Mouse (Mus musculus) lung, embryonic 14.5 days (tissue): ENCODE data around the gene Zfr2. TPM values are rescaled to one million over a fixed set of nuclear protein-coding genes. Genes with fewer than 3 reads are reported as not detected.
"Not testable (repeated sequence)": the region's sequence is repeated elsewhere in the genome, so short reads cannot be mapped to it uniquely, and the experiment has no call there.

Experiments
- ATAC-seq: fragments of 200-750 bp; cut with Nextera tagmentation; 2 replicates; pipeline ENCODE4 v1.8.0; 2017; ENCODE audit warnings: mild to moderate bottlenecking, moderate TSS enrichment, moderate library complexity; ENCODE audit not compliant: insufficient read depth
- DNase-seq: peaks from one replicate; pipeline ENCODE4 v3.0.0-alpha.2; 2015
- H3K27ac ChIP-seq: fragments of 300-500 bp; sonication (generic); 2 replicates; pipeline ENCODE4 v1.5.1; 2014; ENCODE audit warnings: low read depth, mild to moderate bottlenecking, moderate library complexity
- H3K27me3 ChIP-seq: fragments of 300-500 bp; sonication (generic); 2 replicates; pipeline ENCODE4 v1.6.1; 2014; ENCODE audit warnings: low read length, control low read depth; ENCODE audit not compliant: insufficient read depth
- H3K36me3 ChIP-seq: fragments of 300-500 bp; sonication (generic); 2 replicates; pipeline ENCODE4 v1.6.1; 2014; ENCODE audit warnings: control low read depth; ENCODE audit not compliant: insufficient read depth
- H3K4me1 ChIP-seq: fragments of 300-500 bp; sonication (generic); 2 replicates; pipeline ENCODE4 v1.6.1; 2014; ENCODE audit warnings: antibody characterized with exemption, control low read depth; ENCODE audit not compliant: insufficient read depth
- H3K4me2 ChIP-seq: fragments of 300-500 bp; sonication (generic); 2 replicates; pipeline ENCODE4 v1.6.1; 2014; ENCODE audit warnings: mild to moderate bottlenecking
- H3K4me3 ChIP-seq: fragments of 300-500 bp; sonication (generic); 2 replicates; pipeline ENCODE4 v1.5.1; 2014; ENCODE audit warnings: low read depth, low read length
- H3K9ac ChIP-seq: fragments of 300-500 bp; sonication (generic); 2 replicates; pipeline ENCODE4 v1.6.1; 2014
- H3K9me3 ChIP-seq: fragments of 300-500 bp; sonication (generic); 2 replicates; pipeline ENCODE4 v1.6.1; 2016; ENCODE audit warnings: low read depth, low read length, control low read depth
- CTCF ChIP-seq: IDR thresholded peaks from 2 replicates; pipeline ENCODE4 v1.5.1; 2016; ENCODE audit warnings: antibody characterized with exemption, low read depth
- WGBS: fragments of 180-500 bp; shearing (Covaris S2); extraction: QIAGEN DNeasy Blood & Tissue Kit; methylation state at CpG from one replicate; pipeline ENCODE4 v1.1.7; 2014; 5-methylcytosine and 5-hydroxymethylcytosine counted together
- polyA plus RNA-seq: library from polyadenylated mRNA; unstranded; fragments of >200 nt; fragmentation: Nextera tagmentation; extraction: Ambion mirVana; gene quantifications from 2 replicates; pipeline ENCODE4 v1.2.1, GENCODE M21; 2014

The Zfr2 gene
- polyA plus RNA-seq, 1 experiment from 2014 or later: 3.4 TPM

DNA sequence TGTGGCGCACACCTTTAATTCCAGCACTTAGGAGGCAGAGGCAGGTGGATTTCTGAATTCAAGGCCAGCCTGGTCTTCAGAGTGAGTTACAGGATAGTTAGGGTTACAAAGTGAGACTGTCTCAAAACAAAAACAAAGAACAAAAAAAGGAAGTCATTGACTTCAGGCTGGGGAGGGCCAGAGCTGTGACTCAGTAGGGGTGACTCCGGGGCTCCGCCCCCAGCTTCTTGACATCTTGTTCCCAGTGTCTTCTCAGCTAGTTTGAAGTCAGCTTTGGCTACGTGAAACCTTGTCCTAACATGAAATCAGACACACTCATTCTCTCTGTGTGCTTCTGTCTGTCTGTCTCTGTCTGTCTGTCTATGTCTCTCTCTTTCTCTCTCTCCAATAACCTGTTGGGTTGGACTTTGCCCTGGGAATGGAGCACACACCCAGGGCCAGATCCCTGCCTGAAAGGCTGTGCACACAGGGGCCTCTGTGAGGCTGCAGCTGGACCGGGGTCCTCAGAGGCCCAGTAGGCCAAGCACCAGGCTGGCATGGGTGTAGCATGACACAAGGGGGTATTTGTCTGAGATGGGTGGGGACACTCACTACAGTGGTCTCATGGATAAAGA lies 11.4 kb upstream of the Zfr2 start:
- Histone ChIP-seq H3K4me3 (no peak overlapping the region), H3K4me1 (no peaks in the 10 kb centered on the region), H3K9me3 (no peaks in the 10 kb centered on the region), H3K27ac (no peak overlapping the region), H3K9ac (no peak overlapping the region), H3K27me3 (no peaks in the 10 kb centered on the region), H3K36me3 (no peaks in the 10 kb centered on the region), H3K4me2 (no peak overlapping the region)
- DNase-seq (no peak), ATAC-seq (no peak)
- 84% methylated on average over 5 of the region's 5 CpGs for WGBS
- TF ChIP-seq CTCF: no peak

DNA sequence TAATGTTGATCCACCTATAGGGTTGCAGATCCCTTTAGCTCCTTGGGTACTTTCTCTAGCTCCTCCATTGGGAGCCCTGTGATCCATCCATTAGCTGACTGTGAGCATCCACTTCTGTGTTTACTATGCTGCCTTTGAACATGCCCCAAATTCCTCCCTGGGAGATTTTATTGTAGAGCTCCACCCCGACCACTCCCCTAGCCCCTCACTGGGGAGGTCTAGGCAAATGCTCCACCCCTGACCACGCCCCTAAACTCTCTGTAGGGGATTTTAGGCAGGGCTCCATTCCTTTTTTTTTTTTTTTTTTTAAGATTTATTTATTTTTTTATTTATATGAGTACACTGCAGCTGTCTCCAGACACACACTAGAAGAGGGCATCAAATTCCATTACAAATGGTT lies 9.2 kb upstream of the Zfr2 start:
- not testable (repeated sequence) for H3K36me3 ChIP-seq, H3K9ac ChIP-seq, H3K4me1 ChIP-seq, H3K27ac ChIP-seq, H3K4me3 ChIP-seq, ATAC-seq, DNase-seq, H3K27me3 ChIP-seq, H3K9me3 ChIP-seq, H3K4me2 ChIP-seq
- 50% methylated on average over 2 of the region's 2 CpGs for WGBS

DNA sequence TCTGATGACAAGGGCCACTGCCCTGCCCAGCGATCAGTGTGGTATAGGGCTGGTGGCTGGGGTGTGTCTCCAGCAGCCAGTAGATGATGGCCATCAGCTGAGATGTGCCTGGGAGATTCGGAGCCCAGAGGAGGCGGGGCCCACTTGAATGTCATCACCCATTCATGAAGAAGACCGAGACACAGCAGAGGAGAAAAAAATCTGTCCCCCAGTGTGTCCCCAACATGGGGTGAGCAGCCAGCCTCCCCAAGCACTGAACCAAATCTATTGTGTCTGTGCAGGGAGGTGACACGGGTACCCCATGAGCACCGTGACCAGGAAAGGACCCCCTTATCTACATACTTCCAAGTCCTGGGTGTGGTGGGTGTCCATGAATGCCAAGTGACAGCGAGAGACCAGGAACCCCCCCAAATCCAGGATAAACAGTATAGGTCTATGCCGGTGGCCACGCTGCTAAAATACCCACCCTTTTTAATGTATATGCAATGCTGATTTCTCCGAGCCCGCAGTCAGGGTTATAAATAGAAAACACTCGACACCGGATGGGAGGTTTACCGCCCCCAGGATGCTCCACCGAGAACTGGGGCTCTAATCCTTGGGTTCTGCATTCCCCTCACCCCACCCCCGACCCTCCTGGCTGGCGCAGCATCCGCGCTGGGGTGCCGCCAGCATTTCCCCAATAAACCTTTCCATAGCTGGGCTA lies 3.1 kb upstream of the Zfr2 start:
- Histone ChIP-seq H3K4me1 (peaks cover 4% of the 10 kb centered on the region; the same call in 1 of the 2 replicates), H3K9me3 (no peaks in the 10 kb centered on the region), H3K36me3 (no peaks in the 10 kb centered on the region), H3K27ac (no peak overlapping the region), H3K9ac (no peak overlapping the region), H3K4me2 (no peak overlapping the region; the same call in 1 of the 2 replicates), H3K27me3 (peaks cover 37% of the 10 kb centered on the region), H3K4me3 (no peak overlapping the region)
- 12% methylated on average over 20 of the region's 20 CpGs for WGBS
- DNase-seq (no peak), ATAC-seq (no peak)
- TF ChIP-seq CTCF: no peak

DNA sequence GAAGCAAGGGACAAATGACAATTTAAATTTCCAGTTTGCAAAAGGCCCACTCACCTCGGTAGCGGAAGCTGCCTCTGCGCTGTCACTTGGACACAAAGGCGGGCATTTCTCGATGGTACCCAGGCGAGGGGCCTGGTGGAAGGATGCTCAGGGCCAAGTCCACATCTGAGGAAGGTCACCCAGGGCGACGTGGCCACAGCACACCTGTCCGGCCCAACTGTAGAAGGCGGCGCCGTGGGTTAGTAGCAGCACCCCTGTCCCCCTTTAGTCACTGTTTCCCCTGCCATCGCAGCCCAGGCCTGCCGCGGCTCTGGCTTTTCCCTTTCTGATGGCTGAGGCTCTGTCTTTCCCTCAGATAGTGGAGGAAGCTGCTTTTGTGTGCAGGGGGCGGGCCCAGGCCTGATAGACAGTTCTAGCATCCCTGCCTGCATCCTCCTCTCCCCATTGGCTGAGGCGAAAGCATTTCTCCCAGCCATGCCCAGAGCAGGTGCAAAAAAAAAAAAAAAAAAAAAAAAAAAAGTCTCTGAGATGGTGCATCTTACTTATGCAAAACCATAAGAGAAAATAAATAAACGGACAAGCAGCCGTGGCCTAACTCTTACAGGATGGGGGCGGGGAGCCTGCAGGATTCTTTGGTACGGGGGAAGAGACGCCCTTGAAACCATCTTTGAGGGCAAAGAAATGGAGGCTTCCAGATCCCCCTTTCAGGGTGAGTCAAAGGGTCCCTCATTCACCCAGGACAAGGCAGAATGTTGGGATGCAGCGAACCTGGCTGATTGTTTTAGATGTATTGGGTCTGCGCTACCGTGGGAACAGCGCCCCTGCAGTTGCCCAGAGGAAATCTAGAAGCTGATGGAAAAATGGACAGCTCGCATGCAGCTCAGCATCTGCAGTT lies 2.3 kb upstream of the Zfr2 start, which contains the start of gene Atcay:
Gene Atcay (minus strand): TSS at position 396 of the 895 bp plus-strand sequence.
- H3K36me3 ChIP-seq: no peaks in the 10 kb centered on the region
- peak within 1 kb of the TSS; percentile 20; the same call in 1 of the 2 replicates for H3K4me2 ChIP-seq
- WGBS: 11% methylated on average over 27 of the region's 27 CpGs
- no peak within 1 kb of the TSS for H3K9ac ChIP-seq
- ATAC-seq (no peak), DNase-seq (peak; percentile 40)
- peaks cover 37% of the 10 kb centered on the region for H3K27me3 ChIP-seq
- H3K9me3 ChIP-seq: no peaks in the 10 kb centered on the region
- H3K4me3 ChIP-seq: no peak within 1 kb of the TSS
- peak; percentile 66 for TF ChIP-seq CTCF
- peaks cover 4% of the 10 kb centered on the region; the same call in 1 of the 2 replicates for H3K4me1 ChIP-seq
- no peak within 1 kb of the TSS for H3K27ac ChIP-seq

DNA sequence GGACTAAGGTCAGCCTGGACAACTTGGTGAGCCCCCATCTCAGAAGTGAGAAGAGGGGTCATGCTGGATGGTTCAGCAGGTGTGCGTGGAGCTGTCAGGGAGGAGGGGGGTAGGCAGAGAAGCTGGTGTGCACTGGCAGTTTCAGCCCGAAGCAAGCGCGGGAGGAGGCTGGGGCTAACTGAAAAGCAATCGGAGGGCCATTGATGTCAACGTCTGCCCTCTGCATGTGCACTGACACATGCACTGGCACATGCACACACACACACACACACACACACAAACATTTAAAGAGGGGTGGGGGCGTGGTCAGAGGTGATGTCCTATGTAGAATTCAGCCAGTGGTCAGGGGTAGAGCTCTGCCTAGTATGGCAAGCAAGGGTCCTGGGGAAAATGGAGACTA lies 1.5 kb upstream of the Zfr2 start:
- H3K4me1 ChIP-seq: peaks cover 4% of the 10 kb centered on the region; the same call in 1 of the 2 replicates
- 55% methylated on average over 7 of the region's 7 CpGs for WGBS
- H3K4me2 ChIP-seq: no peak overlapping the region
- no peak for TF ChIP-seq CTCF
- no peak overlapping the region for H3K27ac ChIP-seq
- no peak overlapping the region for H3K4me3 ChIP-seq
- H3K9me3 ChIP-seq: no peaks in the 10 kb centered on the region
- H3K36me3 ChIP-seq: no peaks in the 10 kb centered on the region
- H3K9ac ChIP-seq: no peak overlapping the region
- peaks cover 37% of the 10 kb centered on the region for H3K27me3 ChIP-seq
- ATAC-seq (no peak), DNase-seq (no peak)

DNA sequence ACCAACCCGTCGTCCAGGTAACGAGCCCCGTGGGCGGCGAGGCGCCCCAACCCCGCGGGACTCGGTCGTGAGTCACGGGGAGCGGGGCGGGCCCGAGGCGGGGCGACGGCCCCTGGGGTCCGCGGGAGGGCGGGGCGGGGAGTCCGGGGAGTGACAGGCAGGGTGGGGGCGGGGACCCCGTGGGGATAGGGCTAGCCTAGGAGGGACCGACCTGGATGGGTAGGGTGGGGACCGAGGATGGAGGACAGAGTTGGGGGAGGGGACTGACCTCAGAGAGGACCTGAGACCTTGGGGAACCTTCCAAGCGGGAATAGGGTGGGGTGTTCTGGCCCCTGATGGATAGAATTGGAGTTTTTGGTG lies 251 bp downstream of the Zfr2 start:
- H3K36me3 ChIP-seq: no peaks in the 10 kb centered on the region
- peak overlapping the region; percentile 72 for H3K9ac ChIP-seq
- H3K4me1 ChIP-seq: peaks cover 4% of the 10 kb centered on the region; the same call in 1 of the 2 replicates
- H3K4me2 ChIP-seq: peak overlapping the region; percentile 70
- no peak overlapping the region for H3K27ac ChIP-seq
- no peak for TF ChIP-seq CTCF
- no peaks in the 10 kb centered on the region for H3K9me3 ChIP-seq
- ATAC-seq (peak; percentile 76), DNase-seq (no peak)
- H3K4me3 ChIP-seq: peak overlapping the region; percentile 69
- WGBS: under 1% methylated on average over 28 of the region's 28 CpGs
- peaks cover 36% of the 10 kb centered on the region for H3K27me3 ChIP-seq

DNA sequence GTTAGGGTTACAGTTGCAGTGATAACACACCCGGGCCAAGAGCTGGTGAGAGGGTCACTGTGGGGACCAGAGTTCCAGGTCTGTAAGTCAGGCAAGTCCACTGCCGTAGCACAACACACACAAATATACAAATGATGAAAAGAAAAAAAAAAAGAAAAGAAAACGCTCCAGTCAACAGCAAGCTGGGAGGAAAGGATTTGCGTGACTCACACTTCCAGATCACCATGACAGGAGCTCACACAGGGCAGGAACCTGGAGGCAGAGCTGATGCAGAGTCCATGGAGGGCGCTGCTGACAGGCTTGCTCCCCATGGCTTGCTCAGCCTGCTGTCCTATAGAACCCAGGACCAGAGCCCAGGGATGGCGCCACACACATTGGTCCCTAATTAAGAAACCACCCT lies 1.3 kb downstream of the Zfr2 start:
- 63% methylated on average over 6 of the region's 6 CpGs for WGBS

More for the DNA sequence above, 1.3 kb downstream of the Zfr2 start:
- TF ChIP-seq CTCF: no peak
- Histone ChIP-seq H3K36me3 (no peaks in the 10 kb centered on the region), H3K4me3 (no peak overlapping the region), H3K27ac (no peak overlapping the region; the same call in 1 of the 2 replicates), H3K4me2 (no peak overlapping the region), H3K4me1 (peaks cover 4% of the 10 kb centered on the region; the same call in 1 of the 2 replicates), H3K9ac (no peak overlapping the region), H3K27me3 (peaks cover 32% of the 10 kb centered on the region), H3K9me3 (no peaks in the 10 kb centered on the region)
- DNase-seq (no peak), ATAC-seq (no peak)
